Mouse (Mus musculus) left cerebral cortex, postnatal 4 days (tissue): ENCODE results near the gene Jak3. TPM values are rescaled to one million over a fixed set of nuclear protein-coding genes. Genes with fewer than 3 reads are reported as not detected.
"Not testable (repeated sequence)": the region's sequence is repeated elsewhere in the genome, so short reads cannot be mapped to it uniquely, and the experiment has no call there.

Experiments used
- DNase-seq: peaks from one replicate; pipeline ENCODE4 v3.0.0-alpha.2; 2022
- intact Hi-C: fragments of 180-260 bp; cut with DNase I; formaldehyde crosslinking; loops from one replicate; pipeline ENCODE4 v1.15.1; 2025
- total RNA-seq, 2 experiments: library from RNA; stranded (reverse); gene quantifications; 2 replicates each; pipeline ENCODE4 v1.2.3; 2021

Gene Jak3
- total RNA-seq, 2 experiments from 2014 or later, result 4.5 to 5.5 TPM

GRCm38 (mm10) chr8:71682832-71683231 is 6.7 kb downstream of the Jak3 start:
- DNase-seq, result no peak
- intact Hi-C loops, result no loop called here

- no peak for DNase-seq
- intact Hi-C loops, result no loop called here
Measured at GRCm38 (mm10) chr8:71684701-71685100, 8.6 kb downstream of the Jak3 start.

- intact Hi-C loops, result no loop called here
- no peak for DNase-seq
Measured at GRCm38 (mm10) chr8:71685573-71685972, 9.5 kb downstream of the Jak3 start.

GRCm38 (mm10) chr8:71686143-71686734 is 10.1 kb downstream of the Jak3 start:
- no peak for DNase-seq
- intact Hi-C loops, result no loop called here

- intact Hi-C loops, result no loop called here
- no peak for DNase-seq
Measured at GRCm38 (mm10) chr8:71687616-71688015, 11.5 kb downstream of the Jak3 start.

GRCm38 (mm10) chr8:71689028-71689427 is 12.9 kb downstream of the Jak3 start, which contains the start of gene Insl3:
Insl3 (plus strand) TSS chr8:71689214.
- intact Hi-C loops, result no loop called here

GRCm38 (mm10) chr8:71692509-71692908 is 16.4 kb downstream of the Jak3 start:
- intact Hi-C loops, result no loop called here
- no peak for DNase-seq

More at GRCm38 (mm10) chr8:71689028-71689427, 12.9 kb downstream of the Jak3 start, which contains the start of gene Insl3:
- no peak for DNase-seq

- no peak for DNase-seq
- intact Hi-C loops, result no loop called here
Measured at GRCm38 (mm10) chr8:71693166-71694041, 17.3 kb downstream of the Jak3 start.

GRCm38 (mm10) chr8:71695456-71695855 is 19.4 kb downstream of the Jak3 start:
- intact Hi-C loops, DNase-seq: not testable (repeated sequence)

- intact Hi-C loops, result no loop called here
- no peak for DNase-seq
Measured at GRCm38 (mm10) chr8:71700493-71701269, 24.6 kb downstream of the Jak3 start.

- intact Hi-C loops, result no loop called here
- no peak for DNase-seq
Measured at GRCm38 (mm10) chr8:71701414-71702086, 25.5 kb downstream of the Jak3 start, which contains the start of gene B3gnt3. B3gnt3 (minus strand) TSS chr8:71701789.

- intact Hi-C loops, result no loop called here
- DNase-seq, result no peak
Measured at GRCm38 (mm10) chr8:71702087-71702432, 26.0 kb downstream of the Jak3 start.

GRCm38 (mm10) chr8:71702923-71703322 is 26.8 kb downstream of the Jak3 start:
- intact Hi-C loops, result no loop called here
- DNase-seq, result no peak

GRCm38 (mm10) chr8:71703400-71703799 is 27.3 kb downstream of the Jak3 start:
- DNase-seq, intact Hi-C loops: not testable (repeated sequence)

GRCm38 (mm10) chr8:71707874-71708273 is 31.8 kb downstream of the Jak3 start:
- intact Hi-C loops, result no loop called here
- peak; percentile 61 for DNase-seq

- intact Hi-C loops, result no loop called here
- no peak for DNase-seq
Measured at GRCm38 (mm10) chr8:71709134-71709799, 33.2 kb downstream of the Jak3 start.

GRCm38 (mm10) chr8:71709800-71710446 is 33.8 kb downstream of the Jak3 start:
- peak; percentile 91 for DNase-seq
- intact Hi-C loops, result no loop called here

- intact Hi-C loops, result no loop called here
Measured at GRCm38 (mm10) chr8:71711574-71711973, 35.5 kb downstream of the Jak3 start.

GRCm38 (mm10) chr8:71715531-71715930 is 39.4 kb downstream of the Jak3 start:
- DNase-seq, result no peak
- intact Hi-C loops, result no loop called here

More at GRCm38 (mm10) chr8:71711574-71711973, 35.5 kb downstream of the Jak3 start:
- no peak for DNase-seq
